10 mouse cellular contexts compared by ENCODE assay signal in genomic region chr3:103916839-103917237, GRCm38 (mm10). TPM values are rescaled to one million over a fixed set of nuclear protein-coding genes. Genes with fewer than 3 reads are reported as not detected.
A peak's percentile ranks its signal among the peaks of the same experiment; 100 is the strongest.
DNase-seq lines count a peak whose midpoint lies in the region; ATAC-seq lines count a peak whose summit lies in the region.
"Had no signal": no experiment of that assay in that cellular context is flagged by ENCODE, and none has a peak within 500 bp of the region (broad histone marks: within the 10 kb centered on the region; RNA-seq: fewer than 3 reads in every experiment).

No protein-coding gene starts in this region.

- 74% methylated on average over 3 of the region's 3 CpGs for WGBS in heart, embryonic 13.5 days
- 77% methylated on average over 3 of the region's 3 CpGs for WGBS in hindbrain, embryonic 12.5 days
- WGBS in midbrain, embryonic 10.5 days: 90% methylated on average over 3 of the region's 3 CpGs

- H3K9ac ChIP-seq in heart, embryonic 13.5 days: peak overlapping the region; percentile 73
- peak overlapping the region; percentile 33; the same call in 1 of the 2 replicates for H3K9ac ChIP-seq in hindbrain, embryonic 12.5 days

- ATAC-seq in heart, embryonic 13.5 days (ENCODE audit: extremely low read depth, insufficient number of reproducible peaks, low FRiP score, low TSS enrichment): no peak
- ATAC-seq in hindbrain, embryonic 12.5 days (ENCODE audit: low FRiP score): no peak

- intact Hi-C loops in heart, postnatal 14 days (cut with DNase I): loop anchor here (10.0 kb wide), 1 partner anchor 298 kb away; no protein-coding TSS in a partner anchor

- no peaks in the 10 kb centered on the region for H3K27me3 ChIP-seq in heart, embryonic 13.5 days (replicated peaks)
- H3K27me3 ChIP-seq in hindbrain, embryonic 12.5 days: no peaks in the 10 kb centered on the region
- no peaks in the 10 kb centered on the region for H3K27me3 ChIP-seq in midbrain, embryonic 10.5 days (ENCODE audit: low read depth, poor library complexity, severe bottlenecking)

- DNase-seq in heart, postnatal 14 days: no peak
- peak; percentile 17 for DNase-seq in NIH3T3 (ENCODE audit: low read depth)
- no peak for DNase-seq in midbrain, embryonic 10.5 days (ENCODE audit: low spot score)
- no peak for DNase-seq in adrenal gland, postnatal 4 days (ENCODE audit: low spot score in 2 of 2)
- DNase-seq in layer of hippocampus, postnatal 14 days (ENCODE audit: low spot score in 2 of 2): no peak
- no peak for DNase-seq in cerebellum, adult 11 months
- DNase-seq: kidney, adult 8-10 months; right cerebral cortex, postnatal 4 days had no signal

- H3K4me3 ChIP-seq in heart, embryonic 13.5 days: peak overlapping the region; percentile 90
- peak overlapping the region; percentile 96 for H3K4me3 ChIP-seq in hindbrain, embryonic 12.5 days
- H3K4me3 ChIP-seq in midbrain, embryonic 10.5 days: peak overlapping the region; percentile 98

- no peak overlapping the region; the same call in 1 of the 2 replicates for H3K27ac ChIP-seq in heart, embryonic 13.5 days (replicated peaks)
- no peak overlapping the region for H3K27ac ChIP-seq in hindbrain, embryonic 12.5 days
- no peak overlapping the region for H3K27ac ChIP-seq in midbrain, embryonic 10.5 days (replicated peaks)

- peak overlapping the region; percentile 81 for H3K4me2 ChIP-seq in heart, embryonic 13.5 days
- peak overlapping the region; percentile 75 for H3K4me2 ChIP-seq in hindbrain, embryonic 12.5 days (replicated peaks)

- H3K9me3 ChIP-seq in heart, embryonic 13.5 days: no peaks in the 10 kb centered on the region
- no peaks in the 10 kb centered on the region for H3K9me3 ChIP-seq in hindbrain, embryonic 12.5 days (replicated peaks)
- H3K9me3 ChIP-seq in midbrain, embryonic 10.5 days (replicated peaks): no peaks in the 10 kb centered on the region

- peaks cover 31% of the 10 kb centered on the region for H3K4me1 ChIP-seq in heart, embryonic 13.5 days
- H3K4me1 ChIP-seq in hindbrain, embryonic 12.5 days: peaks cover 11% of the 10 kb centered on the region
- peaks cover 28% of the 10 kb centered on the region for H3K4me1 ChIP-seq in midbrain, embryonic 10.5 days

- peaks cover 7% of the 10 kb centered on the region; the same call in 1 of the 2 replicates for H3K36me3 ChIP-seq in heart, embryonic 13.5 days
- no peaks in the 10 kb centered on the region for H3K36me3 ChIP-seq in hindbrain, embryonic 12.5 days
- peaks cover 10% of the 10 kb centered on the region for H3K36me3 ChIP-seq in midbrain, embryonic 10.5 days

RNA-seq across cellular contexts. Expression of gene Rsbn1, which starts 2.9 kb away (rescaled TPM):
- 5.2 and 5.5 TPM in 2 replicates for polyA plus RNA-seq in heart, embryonic 13.5 days (2015; fragmentation: Nextera tagmentation; extraction: Ambion mirVana)
- total RNA-seq in heart, postnatal 14 days (2021): 1 to 10 TPM; 9.8 to 9.9 TPM
- polyA plus RNA-seq in hindbrain, embryonic 12.5 days (2016; fragmentation: Nextera tagmentation; extraction: Ambion mirVana): 23.8 and 27.6 TPM in 2 replicates
- 14.5 and 15.9 TPM in 2 replicates for polyA plus RNA-seq in midbrain, embryonic 10.5 days (2016; fragmentation: Nextera tagmentation; extraction: Ambion mirVana)
- 10 to 100 TPM; 20.3 to 20.9 TPM for total RNA-seq in adrenal gland, postnatal 4 days (2021)
- 10 to 100 TPM; 16.5 to 17.3 TPM for total RNA-seq in layer of hippocampus, postnatal 14 days (2021)

RNA-seq across cellular contexts. Expression of gene Phtf1, which starts 51.1 kb away (rescaled TPM):
- polyA plus RNA-seq in heart, embryonic 13.5 days (2015; fragmentation: Nextera tagmentation; extraction: Ambion mirVana): 13.0 and 15.1 TPM in 2 replicates
- 10 to 100 TPM; 10.1 to 11.2 TPM for total RNA-seq in heart, postnatal 14 days (2021)
- polyA plus RNA-seq in hindbrain, embryonic 12.5 days (2016; fragmentation: Nextera tagmentation; extraction: Ambion mirVana): 48.9 and 49.9 TPM in 2 replicates
- polyA plus RNA-seq in midbrain, embryonic 10.5 days (2016; fragmentation: Nextera tagmentation; extraction: Ambion mirVana): 36.1 and 41.4 TPM in 2 replicates
- 10 to 100 TPM; 24.3 to 28.9 TPM for total RNA-seq in adrenal gland, postnatal 4 days (2021)
- total RNA-seq in layer of hippocampus, postnatal 14 days (2021): 10 to 100 TPM; 39.2 to 39.7 TPM

RNA-seq across cellular contexts. Expression of gene Ptpn22, which starts 57.2 kb away (rescaled TPM):
- 0.76 and 0.79 TPM in 2 replicates for polyA plus RNA-seq in heart, embryonic 13.5 days (2015; fragmentation: Nextera tagmentation; extraction: Ambion mirVana)
- 1 to 10 TPM in 1 of 2 experiments, under 1 TPM in 1; 0.84 to 2.3 TPM for total RNA-seq in heart, postnatal 14 days (2021)
- polyA plus RNA-seq in hindbrain, embryonic 12.5 days (2016; fragmentation: Nextera tagmentation; extraction: Ambion mirVana): 0.27 and 0.51 TPM in 2 replicates
- 0.12 and 0.22 TPM in 2 replicates for polyA plus RNA-seq in midbrain, embryonic 10.5 days (2016; fragmentation: Nextera tagmentation; extraction: Ambion mirVana)
- total RNA-seq in adrenal gland, postnatal 4 days (2021): 1 to 10 TPM; 1.1 to 1.4 TPM
- 1 to 10 TPM; 1.2 to 1.5 TPM for total RNA-seq in layer of hippocampus, postnatal 14 days (2021)
